Mouse (Mus musculus) spleen, embryonic (tissue): ENCODE measurements around the gene Pxdc1.

Experiments used
- CTCF ChIA-PET: fragments of 350-600 bp; sonication (Branson Sonifier 250); formaldehyde crosslinking; loops from one replicate; lab custom pipeline; 2022; lab: Charles Lee

The Pxdc1 gene

GRCm38 (mm10) chr13:34604406-34604805 is 48.9 kb downstream of the Pxdc1 start:
- CTCF ChIA-PET: no interaction called here

- CTCF ChIA-PET: no interaction called here
These were observed 50.5 kb downstream of the Pxdc1 start for GRCm38 (mm10) chr13:34602757-34603156.

GRCm38 (mm10) chr13:34596797-34597196 is 56.5 kb downstream of the Pxdc1 start:
- CTCF ChIA-PET: no interaction called here
